Mouse (Mus musculus) bone marrow, adult 2 months (tissue): ENCODE results near the gene Bcl7a.

Source experiments
- CTCF ChIP-seq: fragments of 200-500 bp; IDR thresholded peaks from 2 replicates; pipeline ENCODE4 v1.5.1; 2011; ENCODE audit warnings: low read length, control low read depth; ENCODE audit not compliant: control insufficient read depth, insufficient read depth
- POLR2A ChIP-seq: fragments of 200-500 bp; IDR thresholded peaks from 2 replicates; pipeline ENCODE4 v1.6.1; 2011; ENCODE audit warnings: low read depth, mild to moderate bottlenecking, control low read depth, low read length, borderline replicate concordance; ENCODE audit not compliant: control insufficient read depth

- TF ChIP-seq POLR2A (no peak), CTCF (no peak)
These were observed 32.9 kb downstream of the Bcl7a start for GRCm38 (mm10) chr5:123376569-123376968.
